Mouse (Mus musculus): Measurements from ENCODE around the gene 1700057G04Rik.

GRCm38 (mm10) chr9:92387404-92387803, 78.2 kb downstream of the 1700057G04Rik start:
- TF ChIP-seq CTCF (IDR thresholded peaks at IDR 0.05; ENCODE audit: low read depth): no peak
- TF ChIP-seq EP300 (IDR thresholded peaks at IDR 0.05; ENCODE audit: low read depth): no peak
